Mouse (Mus musculus) heart, embryonic 12.5 days (tissue): ENCODE data around the gene Trp53rkb. TPM values are rescaled to one million over a fixed set of nuclear protein-coding genes. Genes with fewer than 3 reads are reported as not detected.
"Not testable (repeated sequence)": the region's sequence is repeated elsewhere in the genome, so short reads cannot be mapped to it uniquely, and the experiment has no call there.

Experiments used
- ATAC-seq: fragments of 200-750 bp; cut with Nextera tagmentation; 2 replicates; pipeline ENCODE4 v1.8.0; 2017; ENCODE audit warnings: moderate TSS enrichment, moderate library complexity; ENCODE audit not compliant: insufficient number of reproducible peaks, low FRiP score
- H3K27ac ChIP-seq: fragments of 300-500 bp; sonication (generic); 2 replicates; pipeline ENCODE4 v1.5.1; 2016; ENCODE audit warnings: mild to moderate bottlenecking, moderate library complexity; ENCODE audit not compliant: poor library complexity, severe bottlenecking
- H3K27me3 ChIP-seq: fragments of 300-500 bp; sonication (generic); replicated peaks from 2 replicates; pipeline ENCODE4 v1.6.1; 2016; ENCODE audit warnings: mild to moderate bottlenecking, moderate library complexity
- H3K36me3 ChIP-seq: fragments of 300-500 bp; sonication (generic); 2 replicates; pipeline ENCODE4 v1.6.1; 2016; ENCODE audit warnings: mild to moderate bottlenecking, moderate library complexity
- H3K4me1 ChIP-seq: fragments of 300-500 bp; sonication (generic); replicated peaks from 2 replicates; pipeline ENCODE4 v1.6.1; 2016; ENCODE audit warnings: mild to moderate bottlenecking
- H3K4me2 ChIP-seq: fragments of 300-500 bp; sonication (generic); 2 replicates; pipeline ENCODE4 v1.6.1; 2016; ENCODE audit warnings: mild to moderate bottlenecking, moderate library complexity
- H3K4me3 ChIP-seq: fragments of 300-500 bp; sonication (generic); 2 replicates; pipeline ENCODE4 v1.5.1; 2016; ENCODE audit warnings: mild to moderate bottlenecking
- H3K9ac ChIP-seq: fragments of 300-500 bp; sonication (generic); 2 replicates; pipeline ENCODE4 v1.6.1; 2016; ENCODE audit warnings: mild to moderate bottlenecking, moderate library complexity
- H3K9me3 ChIP-seq: fragments of 300-500 bp; sonication (generic); replicated peaks from 2 replicates; pipeline ENCODE4 v1.6.1; 2016; ENCODE audit warnings: mild to moderate bottlenecking, moderate library complexity
- WGBS: fragments of 180-500 bp; shearing (Covaris S2); methylation state at CpG from one replicate; pipeline ENCODE4 v1.1.7; 2016; 5-methylcytosine and 5-hydroxymethylcytosine counted together
- polyA plus RNA-seq: library from polyadenylated mRNA; unstranded; fragments of >200 nt; fragmentation: Nextera tagmentation; extraction: Ambion mirVana; gene quantifications from 2 replicates; pipeline ENCODE4 v1.2.1, GENCODE M21; 2016

Gene Trp53rkb
- polyA plus RNA-seq, 1 experiment from 2014 or later: 6.1 TPM

DNA sequence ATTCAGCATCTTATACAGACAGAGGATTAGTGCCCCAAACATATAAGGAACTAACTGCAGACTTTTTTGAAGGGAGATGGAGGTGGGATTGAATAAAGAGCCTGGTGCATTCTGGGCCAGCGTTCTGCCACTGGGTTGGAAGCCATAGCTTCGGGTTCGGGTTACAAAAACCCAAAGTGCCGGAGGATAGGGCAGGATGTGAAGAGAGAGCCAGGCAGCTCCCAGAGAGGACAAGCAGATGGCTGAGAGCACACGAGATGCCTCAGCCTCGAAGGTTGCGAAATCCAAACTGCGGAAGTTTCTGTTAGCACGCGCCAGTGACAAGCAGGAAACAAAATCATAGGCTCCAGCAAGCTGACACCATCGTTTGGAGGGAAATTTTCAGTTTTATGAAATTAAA is 20.9 kb upstream of the Trp53rkb start:
- H3K4me3 ChIP-seq: no peak overlapping the region
- no peaks in the 10 kb centered on the region for H3K27me3 ChIP-seq
- H3K36me3 ChIP-seq: no peaks in the 10 kb centered on the region
- H3K27ac ChIP-seq: no peak overlapping the region
- no peak overlapping the region for H3K4me2 ChIP-seq
- WGBS: 66% methylated on average over 11 of the region's 11 CpGs
- ATAC-seq: no peak
- H3K9ac ChIP-seq: no peak overlapping the region
- no peaks in the 10 kb centered on the region; the same call in 1 of the 2 replicates for H3K9me3 ChIP-seq
- H3K4me1 ChIP-seq: no peaks in the 10 kb centered on the region

GRCm38 (mm10) chr2:166773587-166773986 is 18.7 kb upstream of the Trp53rkb start:
- ATAC-seq: no peak
- H3K9me3 ChIP-seq: no peaks in the 10 kb centered on the region
- 84% methylated on average over 10 of the region's 10 CpGs for WGBS

GRCm38 (mm10) chr2:166774275-166774674 is 18.1 kb upstream of the Trp53rkb start:
- Histone ChIP-seq H3K27me3 (no peaks in the 10 kb centered on the region), H3K4me1 (no peaks in the 10 kb centered on the region), H3K4me3 (no peak overlapping the region), H3K4me2 (no peak overlapping the region), H3K36me3 (no peaks in the 10 kb centered on the region), H3K9me3 (no peaks in the 10 kb centered on the region), H3K9ac (no peak overlapping the region), H3K27ac (no peak overlapping the region)
- no peak for ATAC-seq
- WGBS: 83% methylated on average over 10 of the region's 10 CpGs

More at GRCm38 (mm10) chr2:166773587-166773986, 18.7 kb upstream of the Trp53rkb start:
- no peak overlapping the region for H3K4me3 ChIP-seq
- H3K36me3 ChIP-seq: no peaks in the 10 kb centered on the region
- H3K9ac ChIP-seq: no peak overlapping the region
- H3K4me1 ChIP-seq: no peaks in the 10 kb centered on the region
- no peaks in the 10 kb centered on the region for H3K27me3 ChIP-seq
- H3K27ac ChIP-seq: no peak overlapping the region
- no peak overlapping the region for H3K4me2 ChIP-seq

DNA sequence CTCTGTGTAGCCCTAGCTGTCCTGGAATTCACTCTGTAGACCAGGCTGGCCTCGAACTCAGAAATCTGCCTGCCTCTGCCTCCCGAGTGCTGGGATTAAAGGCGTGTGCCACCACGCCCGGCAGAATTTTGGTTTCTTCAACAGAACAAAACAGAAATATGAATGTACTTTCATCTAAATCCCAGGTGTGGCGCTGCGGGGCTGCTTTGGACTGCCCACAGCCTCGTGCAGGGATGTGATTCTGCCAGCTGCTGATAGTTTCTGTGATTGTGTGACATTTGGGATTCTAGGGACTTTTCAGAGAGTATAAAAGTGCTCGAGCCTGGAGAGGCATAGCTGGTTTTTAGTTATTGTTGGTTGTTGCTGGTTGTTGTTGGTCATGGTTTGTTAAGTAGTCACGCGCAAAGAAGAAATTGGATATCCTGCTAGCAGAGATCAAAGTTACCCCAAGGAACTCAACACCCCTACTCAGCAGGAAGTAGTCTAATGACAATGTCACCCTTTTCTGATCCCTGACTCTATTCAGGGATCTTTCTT is 16.9 kb upstream of the Trp53rkb start:
- Histone ChIP-seq H3K4me2 (no peak overlapping the region), H3K9ac (no peak overlapping the region), H3K27me3 (no peaks in the 10 kb centered on the region), H3K36me3 (no peaks in the 10 kb centered on the region), H3K4me3 (no peak overlapping the region), H3K27ac (no peak overlapping the region), H3K9me3 (no peaks in the 10 kb centered on the region), H3K4me1 (no peaks in the 10 kb centered on the region)
- 77% methylated on average over 11 of the region's 11 CpGs for WGBS
- ATAC-seq: no peak

DNA sequence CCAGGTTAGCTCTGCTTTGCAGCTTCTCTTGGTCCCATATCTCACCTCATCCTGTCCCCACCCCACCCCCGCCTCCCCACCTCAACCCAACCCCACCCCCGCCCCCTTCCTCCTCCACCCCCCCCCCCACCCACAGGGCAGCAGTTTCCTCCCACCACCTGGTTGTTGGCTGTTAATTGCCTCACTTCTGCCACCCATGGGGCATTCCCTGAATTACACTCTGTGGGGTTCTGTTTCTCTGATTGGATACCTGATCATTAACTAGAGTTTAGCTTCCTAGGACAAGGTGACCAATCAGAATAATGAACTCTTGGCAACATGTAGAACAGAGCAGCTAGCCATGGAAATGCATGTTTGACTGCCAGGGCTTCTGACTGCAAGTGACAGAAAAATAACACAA is 16.1 kb upstream of the Trp53rkb start:
- 18% methylated on average over 2 of the region's 2 CpGs for WGBS
- no peak overlapping the region for H3K4me2 ChIP-seq
- no peaks in the 10 kb centered on the region for H3K4me1 ChIP-seq
- H3K4me3 ChIP-seq: no peak overlapping the region
- no peaks in the 10 kb centered on the region for H3K9me3 ChIP-seq
- no peak overlapping the region for H3K27ac ChIP-seq
- no peak for ATAC-seq
- no peaks in the 10 kb centered on the region for H3K27me3 ChIP-seq
- H3K36me3 ChIP-seq: no peaks in the 10 kb centered on the region
- H3K9ac ChIP-seq: no peak overlapping the region

DNA sequence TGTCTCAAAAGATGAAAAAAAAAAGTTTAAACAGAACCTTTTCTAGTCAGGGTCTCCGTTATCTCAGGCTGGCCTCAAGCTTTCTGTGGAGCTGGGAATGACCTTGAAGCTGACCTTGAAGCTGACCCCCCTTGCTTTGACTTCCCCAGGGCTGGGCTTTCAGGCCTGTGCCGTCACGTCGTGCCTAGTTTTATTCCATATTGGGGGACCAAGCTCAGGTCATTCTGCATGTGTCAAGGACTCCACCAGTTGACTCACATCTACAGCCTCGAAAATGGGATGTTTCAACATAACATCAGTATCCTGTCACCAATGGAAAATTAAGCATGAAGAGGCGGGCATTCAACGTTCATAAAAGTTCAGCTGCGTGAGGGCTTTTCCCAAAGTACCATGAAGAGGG is 12.4 kb upstream of the Trp53rkb start:
- ATAC-seq: no peak
- Histone ChIP-seq H3K27ac (no peak overlapping the region), H3K4me3 (no peak overlapping the region), H3K4me2 (no peak overlapping the region), H3K9me3 (no peaks in the 10 kb centered on the region), H3K36me3 (no peaks in the 10 kb centered on the region), H3K4me1 (0 out of 2 replicates have a peak, but pooled peaks cover 3% of the 10 kb centered on the region), H3K27me3 (peaks cover 1% of the 10 kb centered on the region; the same call in 1 of the 2 replicates), H3K9ac (no peak overlapping the region)
- 76% methylated on average over 8 of the region's 8 CpGs for WGBS

GRCm38 (mm10) chr2:166780980-166781578 is 11.3 kb upstream of the Trp53rkb start:
- Histone ChIP-seq H3K9me3 (no peaks in the 10 kb centered on the region), H3K27ac (no peak overlapping the region), H3K4me1 (peaks cover 11% of the 10 kb centered on the region), H3K9ac (no peak overlapping the region), H3K36me3 (no peaks in the 10 kb centered on the region), H3K4me2 (no peak overlapping the region), H3K4me3 (no peak overlapping the region), H3K27me3 (peaks cover 9% of the 10 kb centered on the region; the same call in 1 of the 2 replicates)
- ATAC-seq: no peak
- 13% methylated on average over 9 of the region's 9 CpGs for WGBS

- H3K4me2 ChIP-seq: no peak overlapping the region
- H3K27me3 ChIP-seq: peaks cover 9% of the 10 kb centered on the region; the same call in 1 of the 2 replicates
- no peak overlapping the region for H3K4me3 ChIP-seq
- peaks cover 17% of the 10 kb centered on the region for H3K4me1 ChIP-seq
- H3K9me3 ChIP-seq: no peaks in the 10 kb centered on the region
- H3K36me3 ChIP-seq: no peaks in the 10 kb centered on the region
- no peak for ATAC-seq
- no peak overlapping the region for H3K27ac ChIP-seq
- WGBS: 77% methylated on average over 6 of the region's 6 CpGs
- H3K9ac ChIP-seq: no peak overlapping the region
Observed at GRCm38 (mm10) chr2:166784376-166784775, 8.0 kb upstream of the Trp53rkb start.

DNA sequence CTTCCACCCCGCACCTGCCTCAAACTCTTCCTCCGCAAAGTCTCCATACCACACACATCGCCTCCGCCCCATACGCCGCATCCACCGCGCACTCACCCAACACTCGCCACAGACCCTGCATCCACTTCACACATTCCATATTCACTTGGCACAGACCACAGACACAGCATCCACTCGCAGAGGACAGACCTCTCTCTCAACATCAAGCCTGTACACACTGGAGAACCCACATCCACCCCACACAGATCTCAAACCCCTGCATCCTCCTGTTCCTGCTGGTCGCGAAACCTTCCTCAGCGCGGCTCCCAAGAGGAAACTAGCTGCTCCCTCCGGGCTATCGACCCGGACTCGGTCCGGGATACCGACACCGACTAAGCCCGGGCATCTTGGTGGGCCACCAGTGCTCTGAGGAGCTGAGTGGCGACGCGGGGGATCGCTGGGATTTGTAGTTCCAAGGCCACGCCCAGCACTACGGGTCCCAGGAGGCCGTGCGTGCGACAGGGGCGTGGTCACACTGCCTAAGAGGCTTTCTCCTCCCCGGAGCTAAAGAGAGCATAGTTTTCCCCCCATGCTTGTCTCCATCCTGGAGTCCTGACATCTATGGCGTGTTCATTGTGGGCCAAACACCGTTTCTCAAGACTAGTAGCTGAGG is 5.9 kb upstream of the Trp53rkb start:
- Histone ChIP-seq H3K4me1 (peaks cover 17% of the 10 kb centered on the region), H3K36me3 (no peaks in the 10 kb centered on the region), H3K9me3 (no peaks in the 10 kb centered on the region), H3K4me2 (peak overlapping the region; percentile 98), H3K9ac (peak overlapping the region; percentile 84), H3K4me3 (peak overlapping the region; percentile 86), H3K27me3 (peaks cover 9% of the 10 kb centered on the region; the same call in 1 of the 2 replicates), H3K27ac (no peak overlapping the region)
- under 1% methylated on average over 35 of the region's 35 CpGs for WGBS
- peak; percentile 96 for ATAC-seq

GRCm38 (mm10) chr2:166791738-166792137 is 593 bp upstream of the Trp53rkb start:
- WGBS: 74% methylated on average over 5 of the region's 5 CpGs

DNA sequence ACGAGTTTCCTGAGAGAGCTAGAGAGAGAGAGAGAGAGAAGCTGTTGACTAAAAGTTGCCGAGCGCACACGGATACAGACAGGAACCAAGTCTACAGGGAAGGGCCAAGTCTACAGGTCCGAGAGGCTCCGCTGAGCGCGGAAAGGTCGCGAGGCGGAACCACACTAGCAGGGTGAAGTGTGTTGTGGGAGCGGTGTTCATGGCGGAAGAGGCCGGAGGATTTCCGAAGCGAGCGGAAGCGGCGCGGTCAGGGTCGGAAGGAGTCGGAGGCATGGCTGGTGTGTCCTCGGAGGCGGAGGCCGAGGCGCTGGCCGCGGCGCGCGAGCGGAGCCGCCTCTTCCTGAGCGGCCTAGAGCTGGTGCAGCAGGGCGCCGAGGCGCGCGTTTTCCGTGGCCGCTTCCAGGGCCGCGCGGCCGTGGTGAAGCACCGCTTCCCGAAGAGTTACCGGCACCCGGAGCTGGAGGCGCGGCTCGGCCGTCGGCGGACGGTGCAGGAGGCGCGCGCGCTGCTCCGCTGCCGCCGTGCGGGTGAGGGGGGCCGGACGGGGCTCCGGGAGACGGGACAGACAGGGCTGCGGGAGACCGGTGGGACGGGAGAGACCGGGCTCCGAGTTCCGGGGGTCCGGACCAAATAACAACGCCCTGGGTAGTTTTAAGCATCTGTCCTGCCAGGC is 1.3 kb downstream of the Trp53rkb start:
- ATAC-seq: peak; percentile 89
- Histone ChIP-seq H3K4me3 (peak overlapping the region; percentile 76), H3K27ac (peak overlapping the region; percentile 64), H3K4me2 (peak overlapping the region; percentile 79), H3K36me3 (peaks cover 27% of the 10 kb centered on the region), H3K4me1 (peaks cover 13% of the 10 kb centered on the region), H3K9ac (peak overlapping the region; percentile 95)
- not testable (repeated sequence) for H3K27me3 ChIP-seq, H3K9me3 ChIP-seq
- under 1% methylated on average over 76 of the region's 76 CpGs for WGBS

More at GRCm38 (mm10) chr2:166791738-166792137, 593 bp upstream of the Trp53rkb start:
- Histone ChIP-seq H3K27ac (no peak overlapping the region), H3K27me3 (no peaks in the 10 kb centered on the region), H3K9me3 (no peaks in the 10 kb centered on the region), H3K4me3 (no peak overlapping the region), H3K4me1 (peaks cover 18% of the 10 kb centered on the region), H3K9ac (no peak overlapping the region), H3K36me3 (peaks cover 8% of the 10 kb centered on the region), H3K4me2 (no peak overlapping the region)
- no peak for ATAC-seq
